Mouse (Mus musculus) layer of hippocampus, adult 9-11 months (tissue): ENCODE data around the gene Trappc4.
"Not testable (repeated sequence)": the region's sequence is repeated elsewhere in the genome, so short reads cannot be mapped to it uniquely, and the experiment has no call there.

ENCODE experiments used
- DNase-seq: peaks from one replicate; pipeline ENCODE4 v3.0.0; 2022

Trappc4 gene

GRCm38 (mm10) chr9:44405011-44405410, 2.4 kb downstream of the Trappc4 start:
- no peak for DNase-seq

GRCm38 (mm10) chr9:44401081-44401480, 6.3 kb downstream of the Trappc4 start:
- no peak for DNase-seq

- DNase-seq, result no peak
Observed at GRCm38 (mm10) chr9:44399795-44400114, 7.6 kb downstream of the Trappc4 start.

- DNase-seq, result no peak
Observed at GRCm38 (mm10) chr9:44399114-44399794, 8.1 kb downstream of the Trappc4 start.

GRCm38 (mm10) chr9:44398551-44398950, 8.8 kb downstream of the Trappc4 start:
- DNase-seq, result peak; percentile 46

GRCm38 (mm10) chr9:44398087-44398486, 9.3 kb downstream of the Trappc4 start:
- DNase-seq, result no peak

GRCm38 (mm10) chr9:44396684-44397411, 10.6 kb downstream of the Trappc4 start, which contains the start of gene Slc37a4:
Gene Slc37a4, plus strand, starts transcription at chr9:44396852.
- peak; percentile 98 for DNase-seq

- DNase-seq, result peak; percentile 60
Observed at GRCm38 (mm10) chr9:44391466-44391865, 15.9 kb downstream of the Trappc4 start.

GRCm38 (mm10) chr9:44389273-44389672, 18.1 kb downstream of the Trappc4 start:
- peak; percentile 30 for DNase-seq

GRCm38 (mm10) chr9:44387221-44387620, 20.2 kb downstream of the Trappc4 start:
- DNase-seq, result no peak

GRCm38 (mm10) chr9:44384596-44384995, 22.8 kb downstream of the Trappc4 start:
- DNase-seq, result no peak

- DNase-seq, result peak; percentile 37
Observed at GRCm38 (mm10) chr9:44379862-44380261, 27.5 kb downstream of the Trappc4 start.

GRCm38 (mm10) chr9:44379054-44379834, 28.2 kb downstream of the Trappc4 start, which contains the start of gene Hyou1:
Gene Hyou1, plus strand, starts transcription at chr9:44379490.
- peak; percentile 99 for DNase-seq

GRCm38 (mm10) chr9:44378153-44378730, 29.2 kb downstream of the Trappc4 start:
- DNase-seq, result no peak

- not testable (repeated sequence) for DNase-seq
Observed at GRCm38 (mm10) chr9:44377335-44377734, 30.1 kb downstream of the Trappc4 start.

- DNase-seq, result no peak
Observed at GRCm38 (mm10) chr9:44376141-44376540, 31.3 kb downstream of the Trappc4 start.

GRCm38 (mm10) chr9:44373386-44373785, 34.0 kb downstream of the Trappc4 start:
- DNase-seq, result no peak

- no peak for DNase-seq
Observed at GRCm38 (mm10) chr9:44364480-44364879, 42.9 kb downstream of the Trappc4 start.

GRCm38 (mm10) chr9:44361931-44362330, 45.5 kb downstream of the Trappc4 start:
- not testable (repeated sequence) for DNase-seq

GRCm38 (mm10) chr9:44361190-44361917, 46.0 kb downstream of the Trappc4 start, which contains the start of gene Vps11:
Gene Vps11, minus strand, starts transcription at chr9:44361670.
- peak; percentile 93 for DNase-seq

- DNase-seq, result no peak
Observed at GRCm38 (mm10) chr9:44357207-44357606, 50.2 kb downstream of the Trappc4 start.
